Mouse (Mus musculus) liver, postnatal 0 days (tissue): ENCODE measurements around the gene Tns4. TPM values are rescaled to one million over a fixed set of nuclear protein-coding genes. Genes with fewer than 3 reads are reported as not detected.
A peak's percentile ranks its signal among the peaks of the same experiment; 100 is the strongest.

ENCODE experiments used
- ATAC-seq: fragments of 200-750 bp; cut with Nextera tagmentation; 2 replicates; pipeline ENCODE4 v1.8.0; 2017; ENCODE audit warnings: mild to moderate bottlenecking, moderate library complexity
- DNase-seq: peaks from one replicate; pipeline ENCODE4 v3.0.0-alpha.2; 2016
- H3K27ac ChIP-seq: fragments of 300-500 bp; sonication (generic); 2 replicates; pipeline ENCODE4 v1.5.1; 2014; ENCODE audit warnings: antibody characterized with exemption, moderate library complexity, mild to moderate bottlenecking, low read depth
- H3K27me3 ChIP-seq: fragments of 300-500 bp; sonication (generic); 2 replicates; pipeline ENCODE4 v1.6.1; 2014; ENCODE audit warnings: low read length, control low read depth, mixed read lengths; ENCODE audit not compliant: insufficient read depth
- H3K36me3 ChIP-seq: fragments of 300-500 bp; sonication (generic); replicated peaks from 2 replicates; pipeline ENCODE4 v1.6.1; 2014; ENCODE audit warnings: mild to moderate bottlenecking, control low read depth, low read length, moderate library complexity, mixed read lengths; ENCODE audit not compliant: insufficient read depth
- H3K4me1 ChIP-seq: fragments of 300-500 bp; sonication (generic); 2 replicates; pipeline ENCODE4 v1.6.1; 2014; ENCODE audit warnings: antibody characterized with exemption, mild to moderate bottlenecking, control low read depth; ENCODE audit not compliant: insufficient read depth
- H3K4me2 ChIP-seq: fragments of 300-500 bp; sonication (generic); 2 replicates; pipeline ENCODE4 v1.6.1; 2014; ENCODE audit warnings: low read depth, mild to moderate bottlenecking, low read length, moderate library complexity, mixed read lengths
- H3K4me3 ChIP-seq: fragments of 300-500 bp; sonication (generic); 2 replicates; pipeline ENCODE4 v1.5.1; 2014; ENCODE audit warnings: low read depth, low read length
- H3K9ac ChIP-seq: fragments of 300-500 bp; sonication (generic); replicated peaks from 2 replicates; pipeline ENCODE4 v1.6.1; 2014; ENCODE audit warnings: mild to moderate bottlenecking, moderate library complexity
- H3K9me3 ChIP-seq: fragments of 300-500 bp; sonication (generic); 2 replicates; pipeline ENCODE4 v1.6.1; 2016; ENCODE audit warnings: mild to moderate bottlenecking, control low read depth, low read length, mixed read lengths
- CTCF ChIP-seq: sonication (generic); IDR thresholded peaks from 2 replicates; pipeline ENCODE4 v1.5.1; 2016; ENCODE audit warnings: antibody characterized with exemption, low read depth
- EP300 ChIP-seq: IDR thresholded peaks from 2 replicates; pipeline ENCODE4 v1.6.1; 2016; ENCODE audit warnings: antibody characterized with exemption, low read depth, mild to moderate bottlenecking
- WGBS: fragments of 180-500 bp; shearing (Covaris S2); extraction: QIAGEN DNeasy Blood & Tissue Kit; methylation state at CpG from one replicate; pipeline ENCODE4 v1.1.7; 2014; ENCODE audit not compliant: insufficient replicate concordance; 5-methylcytosine and 5-hydroxymethylcytosine counted together
- polyA plus RNA-seq: library from polyadenylated mRNA; unstranded; fragments of >200 nt; fragmentation: Nextera tagmentation; extraction: Ambion mirVana; gene quantifications from 2 replicates; pipeline ENCODE4 v1.2.1, GENCODE M21; 2015

Tns4 gene
- polyA plus RNA-seq, 1 experiment from 2014 or later, result 0.31 TPM

GRCm38 (mm10) chr11:99120524-99121217 is 31.6 kb upstream of the Tns4 start:
- DNase-seq (no peak), ATAC-seq (no peak)
- Histone ChIP-seq H3K9me3 (no peaks in the 10 kb centered on the region), H3K9ac (no peak overlapping the region), H3K27me3 (no peaks in the 10 kb centered on the region), H3K4me3 (no peak overlapping the region), H3K27ac (no peak overlapping the region), H3K4me2 (no peak overlapping the region), H3K36me3 (no peaks in the 10 kb centered on the region), H3K4me1 (no peaks in the 10 kb centered on the region)
- no peak for TF ChIP-seq EP300
- TF ChIP-seq CTCF, result no peak
- WGBS, result 66% methylated on average over 20 of the region's 20 CpGs

- no peaks in the 10 kb centered on the region for H3K27me3 ChIP-seq
- H3K9me3 ChIP-seq, result no peaks in the 10 kb centered on the region
- 85% methylated on average over 7 of the region's 7 CpGs for WGBS
- no peaks in the 10 kb centered on the region for H3K4me1 ChIP-seq
- no peak overlapping the region for H3K9ac ChIP-seq
- no peak for DNase-seq
- no peak overlapping the region for H3K27ac ChIP-seq
- TF ChIP-seq EP300, result no peak
- no peak for TF ChIP-seq CTCF
- H3K4me3 ChIP-seq, result no peak overlapping the region
- no peaks in the 10 kb centered on the region for H3K36me3 ChIP-seq
- H3K4me2 ChIP-seq, result no peak overlapping the region
- no peak for ATAC-seq
Measured at GRCm38 (mm10) chr11:99118963-99119362, 29.9 kb upstream of the Tns4 start.

- TF ChIP-seq EP300 (no peak), CTCF (peak; percentile 28)
- no peak overlapping the region for H3K27ac ChIP-seq
- H3K36me3 ChIP-seq, result no peaks in the 10 kb centered on the region
- no peak for DNase-seq
- no peak overlapping the region for H3K4me3 ChIP-seq
- no peaks in the 10 kb centered on the region for H3K9me3 ChIP-seq
- H3K4me2 ChIP-seq, result no peak overlapping the region
- no peaks in the 10 kb centered on the region for H3K27me3 ChIP-seq
- 89% methylated on average over 1 of the region's 1 CpGs for WGBS
- H3K4me1 ChIP-seq, result no peaks in the 10 kb centered on the region
- ATAC-seq, result no peak
- no peak overlapping the region for H3K9ac ChIP-seq
Measured at GRCm38 (mm10) chr11:99118420-99118819, 29.3 kb upstream of the Tns4 start.

GRCm38 (mm10) chr11:99117907-99118306 is 28.8 kb upstream of the Tns4 start:
- Histone ChIP-seq H3K4me3 (no peak overlapping the region), H3K9ac (no peak overlapping the region), H3K9me3 (no peaks in the 10 kb centered on the region), H3K36me3 (no peaks in the 10 kb centered on the region), H3K4me2 (no peak overlapping the region), H3K27me3 (no peaks in the 10 kb centered on the region), H3K4me1 (no peaks in the 10 kb centered on the region; the same call in 1 of the 2 replicates), H3K27ac (no peak overlapping the region)
- ATAC-seq (no peak), DNase-seq (no peak)
- WGBS, result 81% methylated on average over 7 of the region's 7 CpGs
- TF ChIP-seq EP300 (no peak), CTCF (no peak)

- no peak for ATAC-seq
Measured at GRCm38 (mm10) chr11:99115940-99116339, 26.8 kb upstream of the Tns4 start.

GRCm38 (mm10) chr11:99113111-99113510 is 24.0 kb upstream of the Tns4 start:
- Histone ChIP-seq H3K4me2 (no peak overlapping the region), H3K9me3 (no peaks in the 10 kb centered on the region), H3K9ac (no peak overlapping the region), H3K4me1 (no peaks in the 10 kb centered on the region; the same call in 1 of the 2 replicates), H3K27ac (no peak overlapping the region), H3K4me3 (no peak overlapping the region), H3K36me3 (no peaks in the 10 kb centered on the region), H3K27me3 (no peaks in the 10 kb centered on the region)
- DNase-seq, result no peak
- TF ChIP-seq EP300 (no peak), CTCF (no peak)
- WGBS, result 53% methylated on average over 3 of the region's 3 CpGs
- ATAC-seq, result no peak

More at GRCm38 (mm10) chr11:99115940-99116339, 26.8 kb upstream of the Tns4 start:
- TF ChIP-seq CTCF (no peak), EP300 (no peak)
- Histone ChIP-seq H3K4me3 (no peak overlapping the region), H3K27me3 (no peaks in the 10 kb centered on the region), H3K9me3 (no peaks in the 10 kb centered on the region), H3K27ac (no peak overlapping the region), H3K4me1 (no peaks in the 10 kb centered on the region; the same call in 1 of the 2 replicates), H3K36me3 (no peaks in the 10 kb centered on the region), H3K4me2 (no peak overlapping the region), H3K9ac (no peak overlapping the region)
- DNase-seq, result no peak
- WGBS, result 57% methylated on average over 6 of the region's 6 CpGs

GRCm38 (mm10) chr11:99112700-99113099 is 23.6 kb upstream of the Tns4 start:
- no peak for ATAC-seq
- no peak overlapping the region for H3K27ac ChIP-seq

More at GRCm38 (mm10) chr11:99112700-99113099, 23.6 kb upstream of the Tns4 start:
- Histone ChIP-seq H3K9me3 (no peaks in the 10 kb centered on the region), H3K4me1 (no peaks in the 10 kb centered on the region; the same call in 1 of the 2 replicates), H3K9ac (no peak overlapping the region), H3K36me3 (no peaks in the 10 kb centered on the region), H3K4me3 (no peak overlapping the region), H3K27me3 (no peaks in the 10 kb centered on the region), H3K4me2 (no peak overlapping the region)
- TF ChIP-seq EP300 (no peak), CTCF (no peak)
- no peak for DNase-seq
- 51% methylated on average over 5 of the region's 5 CpGs for WGBS
